11 mouse cellular contexts compared by ENCODE assay signal in the genomic region with DNA sequence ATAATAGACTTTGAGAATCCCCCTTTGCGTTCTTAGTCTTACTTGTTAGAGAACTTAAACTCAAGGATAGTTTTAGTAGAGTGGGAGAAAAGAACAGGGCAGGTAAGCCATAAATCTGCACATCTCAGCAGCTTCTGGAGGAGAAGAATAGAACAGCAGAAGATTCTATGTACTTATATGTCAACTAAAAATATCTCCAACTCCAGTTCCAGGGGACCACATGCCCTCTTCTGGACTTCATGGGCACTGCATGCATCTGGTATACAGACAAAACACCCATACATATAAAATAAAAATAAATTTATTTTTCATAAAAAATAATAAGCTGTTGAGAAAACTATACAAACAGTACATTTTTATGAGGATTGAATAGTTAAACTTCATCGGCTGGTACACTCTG.
DNase-seq lines count a peak whose midpoint lies in the region; ATAC-seq and TF ChIP-seq lines count a peak whose summit lies in the region.
"Had no signal": no experiment of that assay in that cellular context is flagged by ENCODE, and none has a peak within 500 bp of the region (broad histone marks: within the 10 kb centered on the region; RNA-seq: fewer than 3 reads in every experiment).

No protein-coding gene starts in this region.

- H3K4me1 ChIP-seq in heart, postnatal 0 days (ENCODE audit: control insufficient read depth, insufficient read depth): no peaks in the 10 kb centered on the region
- H3K4me1 ChIP-seq in heart, embryonic 10.5 days: no peaks in the 10 kb centered on the region
- H3K4me1 ChIP-seq in embryonic facial prominence, embryonic 11.5 days (ENCODE audit: control insufficient read depth, insufficient read depth, low read length): no peaks in the 10 kb centered on the region
- H3K4me1 ChIP-seq in stomach, postnatal 0 days (replicated peaks; ENCODE audit: control insufficient read depth, insufficient read depth): no peaks in the 10 kb centered on the region
- no peaks in the 10 kb centered on the region for H3K4me1 ChIP-seq in heart, embryonic 12.5 days (replicated peaks)
- H3K4me1 ChIP-seq: hindbrain, embryonic 15.5 days; limb, embryonic 13.5 days had no signal

- H3K9ac ChIP-seq in heart, postnatal 0 days (replicated peaks; ENCODE audit: low read depth, low read length): no peak overlapping the region
- no peak overlapping the region for H3K9ac ChIP-seq in embryonic facial prominence, embryonic 11.5 days (replicated peaks; ENCODE audit: low read length)
- H3K9ac ChIP-seq in stomach, postnatal 0 days (ENCODE audit: low read length): no peak overlapping the region
- H3K9ac ChIP-seq in heart, embryonic 12.5 days: no peak overlapping the region
- H3K9ac ChIP-seq: hindbrain, embryonic 15.5 days; limb, embryonic 13.5 days had no signal

- DNase-seq in heart, postnatal 0 days (ENCODE audit: low spot score): no peak
- no peak for DNase-seq in heart, embryonic 10.5 days (ENCODE audit: low spot score)
- DNase-seq in ovary, postnatal 14 days (ENCODE audit: low spot score): peak; percentile 4
- DNase-seq in ovary, postnatal 10 days (ENCODE audit: low spot score): no peak
- peak; percentile 49 for DNase-seq in embryonic facial prominence, embryonic 11.5 days (ENCODE audit: low spot score)
- no peak for DNase-seq in stomach, postnatal 0 days (ENCODE audit: low spot score)
- DNase-seq in urinary bladder, postnatal 10 days (ENCODE audit: low spot score): no peak

- H3K27ac ChIP-seq in heart, postnatal 0 days (ENCODE audit: low read depth): no peak overlapping the region
- no peak overlapping the region for H3K27ac ChIP-seq in heart, embryonic 10.5 days
- H3K27ac ChIP-seq in embryonic facial prominence, embryonic 11.5 days (replicated peaks; ENCODE audit: low read depth, low read length): no peak overlapping the region
- H3K27ac ChIP-seq in stomach, postnatal 0 days (replicated peaks): no peak overlapping the region
- no peak overlapping the region for H3K27ac ChIP-seq in heart, embryonic 12.5 days (ENCODE audit: poor library complexity, severe bottlenecking)
- H3K27ac ChIP-seq: hindbrain, embryonic 15.5 days; limb, embryonic 13.5 days had no signal

- no peak overlapping the region for H3K4me2 ChIP-seq in heart, postnatal 0 days (ENCODE audit: low read depth, low read length)
- no peak overlapping the region for H3K4me2 ChIP-seq in embryonic facial prominence, embryonic 11.5 days (ENCODE audit: low read depth, low read length)
- no peak overlapping the region for H3K4me2 ChIP-seq in stomach, postnatal 0 days (replicated peaks; ENCODE audit: low read depth)
- no peak overlapping the region for H3K4me2 ChIP-seq in heart, embryonic 12.5 days
- H3K4me2 ChIP-seq: hindbrain, embryonic 15.5 days; limb, embryonic 13.5 days had no signal

- no peaks in the 10 kb centered on the region for H3K27me3 ChIP-seq in heart, postnatal 0 days (ENCODE audit: control insufficient read depth, insufficient read depth, low read length)
- H3K27me3 ChIP-seq in heart, embryonic 10.5 days (ENCODE audit: insufficient read depth, poor library complexity, severe bottlenecking): no peaks in the 10 kb centered on the region
- no peaks in the 10 kb centered on the region for H3K27me3 ChIP-seq in embryonic facial prominence, embryonic 11.5 days (ENCODE audit: control insufficient read depth, insufficient read depth, low read length)
- H3K27me3 ChIP-seq in stomach, postnatal 0 days (ENCODE audit: control insufficient read depth, insufficient read depth, low read length): no peaks in the 10 kb centered on the region
- H3K27me3 ChIP-seq in heart, embryonic 12.5 days (replicated peaks): no peaks in the 10 kb centered on the region
- H3K27me3 ChIP-seq: hindbrain, embryonic 15.5 days; limb, embryonic 13.5 days had no signal

- peak; percentile 55 for TF ChIP-seq CTCF in heart, postnatal 0 days (IDR thresholded peaks at IDR 0.05; ENCODE audit: low read depth)
- TF ChIP-seq CTCF in stomach, postnatal 0 days (IDR thresholded peaks at IDR 0.05; ENCODE audit: low read depth): peak; percentile 61

- 73% methylated on average over 2 of the region's 2 CpGs for WGBS in heart, postnatal 0 days
- 76% methylated on average over 2 of the region's 2 CpGs for WGBS in heart, embryonic 10.5 days
- 76% methylated on average over 2 of the region's 2 CpGs for WGBS in embryonic facial prominence, embryonic 11.5 days
- WGBS in stomach, postnatal 0 days: 79% methylated on average over 2 of the region's 2 CpGs
- 71% methylated on average over 2 of the region's 2 CpGs for WGBS in heart, embryonic 12.5 days

- H3K9me3 ChIP-seq in heart, postnatal 0 days (replicated peaks; ENCODE audit: control insufficient read depth, low read length): no peaks in the 10 kb centered on the region
- H3K9me3 ChIP-seq in heart, embryonic 10.5 days: no peaks in the 10 kb centered on the region
- no peaks in the 10 kb centered on the region for H3K9me3 ChIP-seq in embryonic facial prominence, embryonic 11.5 days (replicated peaks; ENCODE audit: control insufficient read depth, low read length)
- no peaks in the 10 kb centered on the region for H3K9me3 ChIP-seq in stomach, postnatal 0 days (ENCODE audit: control insufficient read depth, low read length)
- H3K9me3 ChIP-seq in heart, embryonic 12.5 days (replicated peaks): no peaks in the 10 kb centered on the region
- H3K9me3 ChIP-seq: hindbrain, embryonic 15.5 days; limb, embryonic 13.5 days had no signal

- H3K36me3 ChIP-seq in heart, postnatal 0 days (replicated peaks; ENCODE audit: control insufficient read depth, insufficient read depth, low read length): no peaks in the 10 kb centered on the region
- H3K36me3 ChIP-seq in heart, embryonic 10.5 days: no peaks in the 10 kb centered on the region
- H3K36me3 ChIP-seq in embryonic facial prominence, embryonic 11.5 days (replicated peaks; ENCODE audit: control insufficient read depth, insufficient read depth, low read depth, low read length): no peaks in the 10 kb centered on the region
- H3K36me3 ChIP-seq in stomach, postnatal 0 days (ENCODE audit: control insufficient read depth, insufficient read depth, low read length): no peaks in the 10 kb centered on the region
- no peaks in the 10 kb centered on the region for H3K36me3 ChIP-seq in heart, embryonic 12.5 days
- H3K36me3 ChIP-seq: hindbrain, embryonic 15.5 days; limb, embryonic 13.5 days had no signal

- no peak for TF ChIP-seq EP300 in heart, postnatal 0 days (IDR thresholded peaks at IDR 0.05; ENCODE audit: low read depth)
- TF ChIP-seq EP300 in stomach, postnatal 0 days (optimal IDR thresholded peaks at IDR 0.05): no peak

- no peak for ATAC-seq in heart, postnatal 0 days (ENCODE audit: insufficient read depth, low read depth)
- ATAC-seq in embryonic facial prominence, embryonic 11.5 days (replicated peaks; ENCODE audit: insufficient number of reproducible peaks, low FRiP score, low TSS enrichment, low read depth): no peak
- no peak for ATAC-seq in stomach, postnatal 0 days (ENCODE audit: low FRiP score, low TSS enrichment)
- no peak for ATAC-seq in heart, embryonic 12.5 days (ENCODE audit: insufficient number of reproducible peaks, low FRiP score)
- ATAC-seq: midbrain, embryonic 16.5 days had no signal

- no peak overlapping the region for H3K4me3 ChIP-seq in heart, postnatal 0 days (ENCODE audit: low read depth, low read length)
- H3K4me3 ChIP-seq in heart, embryonic 10.5 days: no peak overlapping the region
- no peak overlapping the region for H3K4me3 ChIP-seq in embryonic facial prominence, embryonic 11.5 days (ENCODE audit: low read depth, low read length)
- no peak overlapping the region for H3K4me3 ChIP-seq in stomach, postnatal 0 days (ENCODE audit: low read depth, low read length)
- H3K4me3 ChIP-seq in heart, embryonic 12.5 days: no peak overlapping the region
- H3K4me3 ChIP-seq: hindbrain, embryonic 15.5 days; limb, embryonic 13.5 days had no signal

Comparison
In these comparisons a context has a peak if more than half of its experiments do, and no peak if none do; other contexts are left out.
1. DNase-seq: peak in ovary, postnatal 14 days (single experiment) and embryonic facial prominence, embryonic 11.5 days (single experiment); none in heart, postnatal 0 days (single experiment), heart, embryonic 10.5 days (single experiment), ovary, postnatal 10 days (single experiment), stomach, postnatal 0 days (single experiment) and urinary bladder, postnatal 10 days (single experiment).